Mouse (Mus musculus) lung, postnatal 0 days (tissue): ENCODE data around the gene Syce2. TPM values are rescaled to one million over a fixed set of nuclear protein-coding genes. Genes with fewer than 3 reads are reported as not detected.

Source experiments
- ATAC-seq: fragments of 200-750 bp; cut with Nextera tagmentation; 2 replicates; pipeline ENCODE4 v1.8.0; 2017; ENCODE audit warnings: moderate library complexity
- DNase-seq: peaks from one replicate; pipeline ENCODE4 v3.0.0-alpha.2; 2016; ENCODE audit warnings: low spot score
- H3K27ac ChIP-seq: fragments of 300-500 bp; sonication (generic); 2 replicates; pipeline ENCODE4 v1.5.1; 2014; ENCODE audit warnings: antibody characterized with exemption, mild to moderate bottlenecking, low read length, mixed read lengths
- H3K27me3 ChIP-seq: fragments of 300-500 bp; sonication (generic); replicated peaks from 2 replicates; pipeline ENCODE4 v1.6.1; 2014; ENCODE audit warnings: low read length, mixed read lengths; ENCODE audit not compliant: insufficient read depth
- H3K36me3 ChIP-seq: fragments of 300-500 bp; sonication (generic); 2 replicates; pipeline ENCODE4 v1.6.1; 2014; ENCODE audit warnings: low read length, mixed read lengths; ENCODE audit not compliant: insufficient read depth
- H3K4me1 ChIP-seq: fragments of 300-500 bp; sonication (generic); 2 replicates; pipeline ENCODE4 v1.6.1; 2014; ENCODE audit warnings: antibody characterized with exemption, low read depth, low read length, mixed read lengths; ENCODE audit not compliant: insufficient read depth
- H3K4me2 ChIP-seq: fragments of 300-500 bp; sonication (generic); replicated peaks from 2 replicates; pipeline ENCODE4 v1.6.1; 2014; ENCODE audit warnings: low read depth, mild to moderate bottlenecking, low read length, moderate library complexity, mixed read lengths
- H3K4me3 ChIP-seq: fragments of 300-500 bp; sonication (generic); 2 replicates; pipeline ENCODE4 v1.5.1; 2014; ENCODE audit warnings: low read depth, low read length
- H3K9ac ChIP-seq: fragments of 300-500 bp; sonication (generic); replicated peaks from 2 replicates; pipeline ENCODE4 v1.6.1; 2014; ENCODE audit warnings: low read depth, mild to moderate bottlenecking
- H3K9me3 ChIP-seq: fragments of 300-500 bp; sonication (generic); 2 replicates; pipeline ENCODE4 v1.6.1; 2016; ENCODE audit warnings: low read length, mixed read lengths
- CTCF ChIP-seq: IDR thresholded peaks from 2 replicates; pipeline ENCODE4 v1.5.1; 2016; ENCODE audit warnings: antibody characterized with exemption, mild to moderate bottlenecking
- EP300 ChIP-seq: IDR thresholded peaks from 2 replicates; pipeline ENCODE4 v1.6.1; 2016; ENCODE audit warnings: antibody characterized with exemption, mild to moderate bottlenecking, control low read depth
- WGBS: fragments of 180-500 bp; shearing (Covaris S2); extraction: QIAGEN DNeasy Blood & Tissue Kit; methylation state at CpG from one replicate; pipeline ENCODE4 v1.1.7; 2014; 5-methylcytosine and 5-hydroxymethylcytosine counted together
- microRNA-seq: library from miRNA; unstranded; fragments of <30 nt; microRNA quantifications from one replicate; pipeline ENCODE4, GENCODE M21; 2016
- polyA plus RNA-seq: library from polyadenylated mRNA; unstranded; fragments of >200 nt; fragmentation: Nextera tagmentation; extraction: Ambion mirVana; gene quantifications from 2 replicates; pipeline ENCODE4 v1.2.1, GENCODE M21; 2015

Gene Syce2
- polyA plus RNA-seq, 1 experiment from 2014 or later: 11.1 TPM

DNA sequence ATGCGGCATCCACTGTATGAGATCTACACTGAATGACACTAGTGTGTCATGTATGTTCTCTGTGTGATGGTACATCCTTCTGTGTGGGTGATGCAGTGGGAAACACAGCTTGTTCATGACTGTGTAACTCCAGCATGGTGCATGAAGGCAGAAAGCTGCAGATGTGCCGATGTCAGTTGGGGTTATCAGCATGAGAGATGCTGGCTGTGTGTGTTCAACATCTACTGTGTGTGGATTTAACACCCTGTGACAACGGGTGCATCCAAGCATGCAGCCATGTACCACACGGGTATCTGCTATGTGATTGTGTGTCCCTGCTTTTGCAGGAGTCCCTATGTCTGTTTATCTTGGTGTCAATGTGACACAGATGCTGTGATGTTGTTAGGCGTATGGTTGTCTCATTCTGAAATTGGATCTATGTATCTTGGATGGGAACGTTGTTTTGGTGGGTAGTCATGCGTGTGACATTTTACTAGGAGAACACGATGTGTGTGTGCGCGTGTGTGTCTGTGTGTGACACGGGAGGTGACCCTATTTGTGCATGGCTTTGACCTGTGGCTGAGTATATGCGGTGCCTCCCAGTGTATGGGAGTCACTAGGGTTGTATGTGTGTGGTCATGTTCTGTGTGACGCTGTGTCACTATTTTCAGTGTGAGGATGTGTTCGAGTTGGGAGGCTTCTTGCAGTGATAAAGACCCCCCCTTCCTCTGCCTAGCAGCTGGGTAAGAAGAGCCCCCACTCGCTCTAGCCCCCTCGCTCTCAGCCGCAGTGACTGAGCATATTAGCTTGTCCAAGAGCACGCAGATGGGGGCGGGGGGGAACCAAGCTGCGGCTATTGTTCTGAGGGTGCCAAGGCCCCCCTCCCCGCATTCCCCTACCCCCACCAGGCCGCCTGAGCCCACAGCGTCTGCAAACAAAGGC lies 64.4 kb downstream of the Syce2 start:
- Histone ChIP-seq H3K9me3 (no peaks in the 10 kb centered on the region), H3K27me3 (peaks cover 30% of the 10 kb centered on the region), H3K4me1 (no peaks in the 10 kb centered on the region), H3K4me2 (peak overlapping the region; percentile 55; the same call in 1 of the 2 replicates), H3K9ac (no peak overlapping the region), H3K36me3 (no peaks in the 10 kb centered on the region), H3K4me3 (0 out of 2 replicates have a peak overlapping the region, but pooled peaks have one; percentile 20), H3K27ac (no peak overlapping the region)
- TF ChIP-seq EP300 (no peak), CTCF (no peak)
- ATAC-seq (no peak), DNase-seq (no peak)
- WGBS: 22% methylated on average over 23 of the region's 23 CpGs

DNA sequence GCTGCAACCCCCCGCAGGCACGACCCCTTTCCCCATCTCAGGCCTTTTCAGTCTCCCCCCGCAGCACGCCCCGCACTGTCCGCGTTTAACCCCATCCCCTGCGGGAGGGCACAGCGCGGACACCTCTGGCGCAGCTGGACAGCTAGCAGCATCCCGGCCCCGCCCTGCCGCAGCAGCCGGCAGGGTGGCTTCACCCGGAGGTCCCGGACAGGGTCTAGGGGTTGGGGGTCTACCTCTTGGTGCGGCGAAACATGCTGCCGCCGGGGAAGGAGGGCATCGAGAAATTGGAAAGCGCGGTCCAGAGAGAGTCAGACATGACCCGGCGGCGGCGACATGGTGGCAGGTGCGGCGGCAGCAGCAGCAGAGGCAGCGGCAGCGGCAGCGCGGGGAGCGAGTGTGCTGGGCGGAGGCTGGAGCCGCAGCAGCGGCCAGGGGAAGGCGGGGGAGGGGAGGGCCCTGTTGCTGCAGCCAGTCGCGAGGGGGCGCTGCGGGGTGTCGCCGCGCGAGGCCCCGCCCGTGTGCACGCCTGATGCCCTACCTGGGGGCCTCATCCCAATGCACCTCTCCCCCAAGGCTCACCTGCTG lies 65.1 kb downstream of the Syce2 start, which contains the start of gene Mast1:
Mast1 (minus strand) TSS at position 398 of the 585 bp plus-strand sequence.
- H3K9me3 ChIP-seq: no peaks in the 10 kb centered on the region
- H3K36me3 ChIP-seq: no peaks in the 10 kb centered on the region
- ATAC-seq (peak; percentile 83), DNase-seq (peak; percentile 69)
- H3K4me2 ChIP-seq: peak within 1 kb of the TSS; percentile 55
- H3K4me1 ChIP-seq: no peaks in the 10 kb centered on the region
- H3K27ac ChIP-seq: no peak within 1 kb of the TSS
- H3K9ac ChIP-seq: no peak within 1 kb of the TSS
- WGBS: under 1% methylated on average over 34 of the region's 50 CpGs
- H3K4me3 ChIP-seq: peak within 1 kb of the TSS; percentile 20; the same call in 1 of the 2 replicates
- peak; percentile 61 for TF ChIP-seq CTCF
- TF ChIP-seq EP300: no peak
- H3K27me3 ChIP-seq: peaks cover 30% of the 10 kb centered on the region

Small RNA genes lying within 50 kb of the gene (microRNA-seq; reads per million reads assigned to microRNA genes)
- gene Gm24197 (not detected), gene Mir7069 (1.5 reads per million)

Other genes starting within 250 kb of the Syce2 start
- gene Ier2, start 209.3 kb upstream of the Syce2 start, polyA plus RNA-seq: 113 and 140 TPM in 2 replicates
- gene Trmt1, start 185.8 kb upstream of the Syce2 start, polyA plus RNA-seq: 38.4 and 43.4 TPM in 2 replicates
- gene Nacc1, start 184.2 kb upstream of the Syce2 start, polyA plus RNA-seq: 7.1 and 7.4 TPM in 2 replicates
- 11.6 and 13.9 TPM in 2 replicates for gene Lyl1, start 170.7 kb upstream of the Syce2 start, polyA plus RNA-seq
- 2.0 and 2.8 TPM in 2 replicates for gene G430095P16Rik, start 149.1 kb upstream of the Syce2 start, polyA plus RNA-seq
- 38.8 and 45.1 TPM in 2 replicates for gene Nfix, start 71.8 kb upstream of the Syce2 start, polyA plus RNA-seq
- gene Dand5, start 49.3 kb upstream of the Syce2 start, polyA plus RNA-seq: 6.2 and 6.8 TPM in 2 replicates
- gene Gadd45gip1, start 40.6 kb upstream of the Syce2 start, polyA plus RNA-seq: 24.4 and 24.8 TPM in 2 replicates
- gene Rad23a, start 31.4 kb upstream of the Syce2 start, polyA plus RNA-seq: 77.9 and 85.7 TPM in 2 replicates
- gene Calr, start 25.2 kb upstream of the Syce2 start, polyA plus RNA-seq: 318 and 405 TPM in 2 replicates
- 44.0 and 44.6 TPM in 2 replicates for gene Farsa, start 15.1 kb upstream of the Syce2 start, polyA plus RNA-seq
- gene Gcdh, start 21.8 kb downstream of the Syce2 start, polyA plus RNA-seq: 16.2 and 21.1 TPM in 2 replicates
- 0.69 and 1.1 TPM in 2 replicates for gene Klf1, start 29.8 kb downstream of the Syce2 start, polyA plus RNA-seq
- 24.0 and 29.1 TPM in 2 replicates for gene Dnase2a, start 36.4 kb downstream of the Syce2 start, polyA plus RNA-seq
- 0.32 and 0.33 TPM in 2 replicates for gene Mast1, start 65.2 kb downstream of the Syce2 start, polyA plus RNA-seq
- gene Rtbdn, start 74.9 kb downstream of the Syce2 start, polyA plus RNA-seq: not detected in 2 replicates
- gene Gm49661, start 97.3 kb downstream of the Syce2 start, polyA plus RNA-seq: 1.1 TPM in 1 of 2 replicates, not detected in the other
- gene Prdx2, start 97.5 kb downstream of the Syce2 start, polyA plus RNA-seq: 337 and 356 TPM in 2 replicates
- 46.4 and 55.7 TPM in 2 replicates for gene Rnaseh2a, start 97.7 kb downstream of the Syce2 start, polyA plus RNA-seq
- 69.0 and 126 TPM in 2 replicates for gene Junb, start 106.6 kb downstream of the Syce2 start, polyA plus RNA-seq
- gene Hook2, start 118.5 kb downstream of the Syce2 start, polyA plus RNA-seq: 19.2 and 22.3 TPM in 2 replicates
- gene Best2, start 142.4 kb downstream of the Syce2 start, polyA plus RNA-seq: not detected in 2 replicates
- 80.9 and 83.1 TPM in 2 replicates for gene Asna1, start 153.2 kb downstream of the Syce2 start, polyA plus RNA-seq
- 116 and 126 TPM in 2 replicates for gene Trir, start 154.7 kb downstream of the Syce2 start, polyA plus RNA-seq
- gene Tnpo2, start 164.8 kb downstream of the Syce2 start, polyA plus RNA-seq: 16.4 and 18.0 TPM in 2 replicates
- gene Fbxw9, start 187.9 kb downstream of the Syce2 start, polyA plus RNA-seq: 34.8 and 35.6 TPM in 2 replicates
- not detected in 2 replicates for gene Gm5741, start 195.9 kb downstream of the Syce2 start, polyA plus RNA-seq
- 44.2 and 48.3 TPM in 2 replicates for gene Dhps, start 199.6 kb downstream of the Syce2 start, polyA plus RNA-seq
- gene Wdr83os, start 208.6 kb downstream of the Syce2 start, polyA plus RNA-seq: 88.9 and 95.6 TPM in 2 replicates
- gene Wdr83, start 209.2 kb downstream of the Syce2 start, polyA plus RNA-seq: 26.7 and 27.0 TPM in 2 replicates
- gene Man2b1, start 211.2 kb downstream of the Syce2 start, polyA plus RNA-seq: 38.4 and 40.6 TPM in 2 replicates